Mouse (Mus musculus) thymus, adult 2 months (tissue): ENCODE results near the gene Ifnar1.

ENCODE experiments used
- CTCF ChIP-seq: fragments of 200-500 bp; IDR thresholded peaks from 2 replicates; pipeline ENCODE4 v1.5.1; 2012; ENCODE audit warnings: mild to moderate bottlenecking, control low read depth, low read length, moderate library complexity, borderline replicate concordance; ENCODE audit not compliant: control insufficient read depth, poor library complexity, insufficient read depth; ENCODE audit errors: extremely low read depth
- POLR2A ChIP-seq: fragments of 200-500 bp; IDR thresholded peaks from 2 replicates; pipeline ENCODE4 v1.6.1; 2012; ENCODE audit warnings: mild to moderate bottlenecking, low read length, control low read depth, moderate library complexity; ENCODE audit not compliant: control insufficient read depth, poor library complexity, insufficient read depth; ENCODE audit errors: extremely low read depth

DNA sequence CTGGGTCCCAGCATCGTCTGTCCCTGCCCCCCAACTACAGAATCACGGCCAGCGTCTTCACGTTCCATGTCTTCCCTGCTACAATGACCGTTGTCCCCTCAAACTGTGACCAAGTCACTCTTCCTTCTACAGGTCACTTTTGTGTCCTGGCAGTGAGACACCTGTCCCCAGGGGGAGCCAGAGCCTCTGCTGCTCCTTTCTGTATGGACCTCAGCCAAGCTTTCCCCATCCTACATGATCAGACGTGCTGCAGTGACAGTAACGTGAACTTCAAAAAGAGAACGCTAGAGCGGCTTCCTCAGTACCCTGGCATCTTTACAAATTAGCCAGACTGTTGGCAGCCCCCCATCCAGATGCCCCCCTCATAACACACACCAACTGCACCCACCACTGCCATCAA lies 43.5 kb downstream of the Ifnar1 start:
- no peak for TF ChIP-seq CTCF
- no peak for TF ChIP-seq POLR2A
